8 mouse cellular contexts compared by ENCODE assay signal in the genomic region with DNA sequence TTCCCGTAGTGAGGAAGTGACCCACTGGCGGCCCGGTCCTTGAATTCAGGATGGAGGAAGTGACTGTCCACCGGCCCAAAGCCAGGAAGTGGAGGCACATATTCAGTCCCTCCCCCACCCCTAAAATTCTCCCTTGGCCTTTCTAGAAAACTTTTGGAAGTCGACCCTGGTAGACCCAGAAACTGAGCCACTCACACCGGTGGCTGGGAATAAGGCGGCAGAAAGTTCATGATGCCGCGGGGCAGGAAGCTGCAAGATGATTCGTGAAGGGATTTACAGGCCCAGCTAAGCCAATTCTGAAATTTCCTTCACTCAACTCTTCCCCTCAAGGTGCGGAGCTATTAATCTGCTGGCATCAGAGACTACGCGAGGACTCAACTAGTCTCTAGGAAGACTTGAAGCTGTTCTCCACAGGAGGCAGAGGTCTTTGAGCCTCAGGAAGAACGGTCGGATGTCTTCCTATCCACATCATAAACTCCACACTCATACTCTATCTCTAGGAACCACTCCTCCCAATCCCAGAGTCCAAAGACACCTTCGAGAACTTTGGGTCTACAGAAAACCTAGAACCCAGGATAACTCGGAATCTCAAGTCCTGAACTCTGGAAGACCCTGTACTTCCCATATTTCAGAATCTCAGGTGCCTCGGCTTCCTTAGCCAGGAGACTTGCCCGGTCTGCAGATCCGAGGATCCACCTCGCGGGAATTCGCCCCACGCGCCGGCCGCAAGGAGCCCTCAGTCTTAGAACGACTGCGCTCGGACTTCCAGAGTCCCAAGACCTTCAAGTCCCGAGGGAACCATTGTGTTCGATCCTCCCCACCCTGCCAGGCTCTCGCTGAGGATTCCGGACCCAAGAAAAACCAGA. TPM values are rescaled to one million over a fixed set of nuclear protein-coding genes. Genes with fewer than 3 reads are reported as not detected.
DNase-seq lines count a peak whose midpoint lies in the region; ATAC-seq and TF ChIP-seq lines count a peak whose summit lies in the region.

No protein-coding gene starts in this region.

- no peak for TF ChIP-seq POLR2A in testis, adult 2 months (IDR thresholded peaks at IDR 0.05; ENCODE audit: control insufficient read depth, low read depth, low read length)

- H3K27me3 ChIP-seq in testis, adult 2 months (ENCODE audit: control insufficient read depth, insufficient read depth, low read length): no peaks in the 10 kb centered on the region
- no peaks in the 10 kb centered on the region for H3K27me3 ChIP-seq in hindbrain, embryonic 14.5 days (ENCODE audit: control insufficient read depth, insufficient read depth, low read length)
- no peaks in the 10 kb centered on the region for H3K27me3 ChIP-seq in liver, embryonic 14.5 days (ENCODE audit: control insufficient read depth, insufficient read depth, low read length)
- no peaks in the 10 kb centered on the region for H3K27me3 ChIP-seq in neural tube, embryonic 15.5 days (replicated peaks)

- peak overlapping the region; percentile 66 for H3K9ac ChIP-seq in hindbrain, embryonic 14.5 days
- peak overlapping the region; percentile 69 for H3K9ac ChIP-seq in liver, embryonic 14.5 days (replicated peaks)
- peak overlapping the region; percentile 69 for H3K9ac ChIP-seq in neural tube, embryonic 15.5 days (replicated peaks)

- no peaks in the 10 kb centered on the region for H3K9me3 ChIP-seq in hindbrain, embryonic 14.5 days (ENCODE audit: control insufficient read depth, low read length)
- H3K9me3 ChIP-seq in liver, embryonic 14.5 days (ENCODE audit: control insufficient read depth, low read length): no peaks in the 10 kb centered on the region
- H3K9me3 ChIP-seq in neural tube, embryonic 15.5 days (replicated peaks): no peaks in the 10 kb centered on the region

- H3K36me3 ChIP-seq in testis, adult 2 months (ENCODE audit: control insufficient read depth, insufficient read depth, low read length): no peaks in the 10 kb centered on the region
- H3K36me3 ChIP-seq in hindbrain, embryonic 14.5 days (replicated peaks; ENCODE audit: control insufficient read depth, insufficient read depth): no peaks in the 10 kb centered on the region
- no peaks in the 10 kb centered on the region for H3K36me3 ChIP-seq in liver, embryonic 14.5 days (replicated peaks; ENCODE audit: control insufficient read depth, insufficient read depth, low read depth)
- H3K36me3 ChIP-seq in neural tube, embryonic 15.5 days: no peaks in the 10 kb centered on the region

- no peak for DNase-seq in testis, postnatal 14 days (ENCODE audit: low spot score)
- no peak for DNase-seq in hindbrain, embryonic 14.5 days (ENCODE audit: low spot score)
- no peak for DNase-seq in liver, embryonic 14.5 days (ENCODE audit: low read depth in 3 of 3, low spot score in 3 of 3)
- no peak for DNase-seq in right cerebral cortex, postnatal 36 days (ENCODE audit: low spot score in 2 of 2)
- no peak for DNase-seq in urinary bladder, postnatal 14 days (ENCODE audit: low spot score)

- peaks cover 6% of the 10 kb centered on the region for H3K4me1 ChIP-seq in testis, adult 2 months (ENCODE audit: control insufficient read depth, insufficient read depth, low read length)
- H3K4me1 ChIP-seq in hindbrain, embryonic 14.5 days (replicated peaks; ENCODE audit: control insufficient read depth, insufficient read depth, low read length): peaks cover 15% of the 10 kb centered on the region; the same call in 1 of the 2 replicates
- peaks cover 11 to 30% of the 10 kb centered on the region in 2 experiments for H3K4me1 ChIP-seq in liver, embryonic 14.5 days (replicated peaks; ENCODE audit: control insufficient read depth in 2 of 2, insufficient read depth in 2 of 2, low read length in 1 of 2)
- H3K4me1 ChIP-seq in neural tube, embryonic 15.5 days: peaks cover 18% of the 10 kb centered on the region

- no peak for TF ChIP-seq EP300 in liver, embryonic 14.5 days (IDR thresholded peaks at IDR 0.05; ENCODE audit: low read depth)

- peak overlapping the region; percentile 26 for H3K27ac ChIP-seq in testis, adult 2 months (ENCODE audit: control insufficient read depth, insufficient read depth, low read depth, low read length)
- peak overlapping the region; percentile 55; the same call in 1 of the 2 replicates for H3K27ac ChIP-seq in hindbrain, embryonic 14.5 days
- no peak overlapping the region for H3K27ac ChIP-seq in liver, embryonic 14.5 days
- H3K27ac ChIP-seq in neural tube, embryonic 15.5 days (replicated peaks): peak overlapping the region; percentile 68

- WGBS in hindbrain, embryonic 14.5 days: 9% methylated on average over 34 of the region's 34 CpGs
- WGBS in liver, embryonic 14.5 days (ENCODE audit: insufficient replicate concordance): under 1% methylated on average over 34 of the region's 34 CpGs
- WGBS in neural tube, embryonic 15.5 days: 5% methylated on average over 34 of the region's 34 CpGs

- peak overlapping the region; percentile 76 for H3K4me2 ChIP-seq in hindbrain, embryonic 14.5 days (replicated peaks)
- H3K4me2 ChIP-seq in liver, embryonic 14.5 days (ENCODE audit: low read depth): peak overlapping the region; percentile 86
- H3K4me2 ChIP-seq in neural tube, embryonic 15.5 days: peak overlapping the region; percentile 87

- peak overlapping the region; percentile 78 for H3K4me3 ChIP-seq in testis, adult 2 months (ENCODE audit: control insufficient read depth, low read depth, low read length)
- H3K4me3 ChIP-seq in hindbrain, embryonic 14.5 days (replicated peaks; ENCODE audit: low read length): peak overlapping the region; percentile 49
- H3K4me3 ChIP-seq in liver, embryonic 14.5 days (ENCODE audit: insufficient read depth in 1 of 2, low read depth in 2 of 2, low read length in 2 of 2): peak overlapping the region; percentile 75 to 81
- peak overlapping the region; percentile 73 for H3K4me3 ChIP-seq in neural tube, embryonic 15.5 days (replicated peaks)

- peak; percentile 29; the same call in 1 of the 2 replicates for ATAC-seq in erythroblast, adult 5-6 weeks (replicated peaks; ENCODE audit: low FRiP score, poor library complexity, severe bottlenecking)
- no peak for ATAC-seq in hindbrain, embryonic 14.5 days (ENCODE audit: low FRiP score)
- ATAC-seq in liver, embryonic 14.5 days (ENCODE audit: insufficient read depth): peak; percentile 11; the same call in 1 of the 2 replicates
- ATAC-seq in neural tube, embryonic 15.5 days (ENCODE audit: low FRiP score): peak; percentile 29; the same call in 1 of the 2 replicates

- no peak for TF ChIP-seq CTCF in testis, adult 2 months (IDR thresholded peaks at IDR 0.05; ENCODE audit: control insufficient read depth, insufficient read depth, insufficient replicate concordance, low read depth, low read length)
- TF ChIP-seq CTCF in liver, embryonic 14.5 days (IDR thresholded peaks at IDR 0.05; ENCODE audit: low read depth): no peak

RNA-seq across cellular contexts. Expression of a gene that starts 0.6 kb away (rescaled TPM):
- 48.6 and 53.3 TPM in 2 replicates for polyA plus RNA-seq in testis, adult 2 months (2012; rRNA removed)
- total RNA-seq in erythroblast, adult 5-6 weeks (2015; ENCODE audit: low replicate concordance): 4.2 and 4.4 TPM in 2 replicates
- total RNA-seq in erythroblast, adult 5-6 weeks (2017; ENCODE audit: low replicate concordance): 6.4 and 9.7 TPM in 2 replicates
- polyA plus RNA-seq in hindbrain, embryonic 14.5 days (2014; fragmentation: Nextera tagmentation; extraction: Ambion mirVana): 146 and 148 TPM in 2 replicates
- 7.1 and 7.4 TPM in 2 replicates for polyA plus RNA-seq in liver, embryonic 14.5 days (2012; rRNA removed)
- polyA plus RNA-seq in liver, embryonic 14.5 days (2014; fragmentation: Nextera tagmentation; extraction: Ambion mirVana): 7.0 and 9.5 TPM in 2 replicates
- 141 and 158 TPM in 2 replicates for polyA plus RNA-seq in neural tube, embryonic 15.5 days (2015; fragmentation: Nextera tagmentation; extraction: Ambion mirVana)

RNA-seq across cellular contexts. Expression of a gene that starts 43.8 kb away (rescaled TPM):
- 40.7 and 46.2 TPM in 2 replicates for polyA plus RNA-seq in testis, adult 2 months (2012; rRNA removed)
- 2.7 and 6.3 TPM in 2 replicates for total RNA-seq in erythroblast, adult 5-6 weeks (2015; ENCODE audit: low replicate concordance)
- 3.2 and 3.6 TPM in 2 replicates for total RNA-seq in erythroblast, adult 5-6 weeks (2017; ENCODE audit: low replicate concordance)
- 46.3 and 50.6 TPM in 2 replicates for polyA plus RNA-seq in hindbrain, embryonic 14.5 days (2014; fragmentation: Nextera tagmentation; extraction: Ambion mirVana)
- polyA plus RNA-seq in liver, embryonic 14.5 days (2012; rRNA removed): 5.0 and 5.5 TPM in 2 replicates
- 8.5 and 9.2 TPM in 2 replicates for polyA plus RNA-seq in liver, embryonic 14.5 days (2014; fragmentation: Nextera tagmentation; extraction: Ambion mirVana)
- 36.4 and 39.5 TPM in 2 replicates for polyA plus RNA-seq in neural tube, embryonic 15.5 days (2015; fragmentation: Nextera tagmentation; extraction: Ambion mirVana)
